Mouse (Mus musculus) right cerebral cortex, adult 18-20 months (tissue): ENCODE results near the gene Zscan10.

ENCODE experiments used
- DNase-seq: peaks from one replicate; pipeline ENCODE4 v3.0.0; 2022; ENCODE audit warnings: mixed read lengths

The Zscan10 gene

GRCm38 (mm10) chr17:23654001-23654400 lies 53.3 kb downstream of the Zscan10 start:
- DNase-seq = no peak

DNA sequence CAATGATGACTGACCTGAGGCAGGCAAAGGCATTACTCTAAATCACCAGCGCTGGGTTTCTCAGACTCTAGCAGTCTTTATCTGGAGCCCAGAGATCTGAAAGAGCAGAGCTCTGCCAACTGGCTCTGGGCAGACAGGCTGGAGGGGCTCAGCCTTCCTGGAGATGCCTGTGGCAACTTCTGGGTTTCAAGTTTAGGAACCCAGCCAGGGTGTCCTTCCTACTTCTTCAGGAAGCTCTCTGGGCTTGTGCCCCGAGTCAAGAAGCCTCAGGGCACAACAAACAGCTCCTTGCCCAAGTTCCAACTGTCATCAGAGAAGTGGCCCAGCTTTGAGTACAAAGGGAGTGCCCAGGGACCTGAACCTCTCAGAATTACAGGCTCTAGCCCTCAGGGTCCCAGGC lies 53.8 kb downstream of the Zscan10 start:
- DNase-seq = no peak

- DNase-seq = no peak
Observed at GRCm38 (mm10) chr17:23658450-23658849, 57.8 kb downstream of the Zscan10 start.

GRCm38 (mm10) chr17:23660117-23660875 lies 59.6 kb downstream of the Zscan10 start, which contains the start of gene Bicdl2:
Gene Bicdl2, plus strand, starts transcription at chr17:23660506.
- no peak for DNase-seq
